Mouse (Mus musculus) CD4-positive, CD25-positive, alpha-beta regulatory T cell, adult 4 months (primary cell): ENCODE measurements around the gene Gm42742. TPM values are rescaled to one million over a fixed set of nuclear protein-coding genes. Genes with fewer than 3 reads are reported as not detected.

Experiments used
- ATAC-seq: one replicate; pipeline ENCODE4 v1.8.0; 2017
- polyA plus RNA-seq, 2 experiments: library from polyadenylated mRNA; unstranded; fragments of 100-300 nt; shearing (Covaris generic); gene quantifications; one replicate each; pipeline ENCODE4 v1.2.1; 2017

The Gm42742 gene
- polyA plus RNA-seq, 2 experiments from 2014 or later: 12.5 to 49.1 TPM

DNA sequence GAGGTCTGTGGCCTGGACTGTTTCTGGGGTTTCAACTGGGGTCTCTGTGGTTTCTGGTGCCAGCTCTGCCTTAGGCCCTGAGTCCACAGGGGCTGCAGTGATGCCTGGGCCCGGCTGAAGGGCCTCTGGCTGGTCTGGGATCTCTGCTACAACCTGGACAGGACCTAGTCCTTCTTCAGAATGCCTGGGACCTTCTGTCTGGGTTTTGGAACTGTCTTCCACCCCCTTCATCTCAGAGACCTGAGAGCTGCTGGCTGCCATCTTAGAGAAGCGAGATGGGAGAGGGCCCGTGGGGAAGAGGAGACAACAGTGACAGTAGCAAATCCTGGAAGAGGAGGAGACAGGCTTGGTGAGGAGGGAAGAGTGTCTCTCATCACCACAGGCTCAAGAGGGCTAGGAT is 866 bp downstream of the Gm42742 start:
- no peak for ATAC-seq

GRCm38 (mm10) chr7:127019306-127019960 is 1.5 kb downstream of the Gm42742 start:
- ATAC-seq: no peak

GRCm38 (mm10) chr7:127018416-127019305 is 2.2 kb downstream of the Gm42742 start:
- no peak for ATAC-seq

DNA sequence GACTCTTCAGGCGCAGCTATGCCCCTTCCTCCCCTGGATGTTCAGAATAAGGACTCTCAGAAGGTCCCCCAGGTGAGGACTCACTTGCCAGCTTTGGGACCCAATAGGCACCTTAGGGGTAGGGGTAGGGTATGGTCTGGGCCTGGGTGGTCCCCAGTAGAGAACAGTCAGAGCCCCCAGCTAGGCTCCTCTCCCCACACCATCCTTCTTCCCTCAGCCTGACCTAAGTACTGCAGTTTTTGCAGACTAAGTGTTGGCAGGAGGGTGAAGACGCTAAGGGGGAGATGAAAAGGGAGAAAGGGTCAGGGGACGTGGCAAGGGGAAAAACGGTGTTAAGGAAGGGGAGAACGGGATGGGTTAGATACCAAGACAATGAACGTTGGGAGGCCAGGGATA is 2.9 kb downstream of the Gm42742 start:
- ATAC-seq: no peak

DNA sequence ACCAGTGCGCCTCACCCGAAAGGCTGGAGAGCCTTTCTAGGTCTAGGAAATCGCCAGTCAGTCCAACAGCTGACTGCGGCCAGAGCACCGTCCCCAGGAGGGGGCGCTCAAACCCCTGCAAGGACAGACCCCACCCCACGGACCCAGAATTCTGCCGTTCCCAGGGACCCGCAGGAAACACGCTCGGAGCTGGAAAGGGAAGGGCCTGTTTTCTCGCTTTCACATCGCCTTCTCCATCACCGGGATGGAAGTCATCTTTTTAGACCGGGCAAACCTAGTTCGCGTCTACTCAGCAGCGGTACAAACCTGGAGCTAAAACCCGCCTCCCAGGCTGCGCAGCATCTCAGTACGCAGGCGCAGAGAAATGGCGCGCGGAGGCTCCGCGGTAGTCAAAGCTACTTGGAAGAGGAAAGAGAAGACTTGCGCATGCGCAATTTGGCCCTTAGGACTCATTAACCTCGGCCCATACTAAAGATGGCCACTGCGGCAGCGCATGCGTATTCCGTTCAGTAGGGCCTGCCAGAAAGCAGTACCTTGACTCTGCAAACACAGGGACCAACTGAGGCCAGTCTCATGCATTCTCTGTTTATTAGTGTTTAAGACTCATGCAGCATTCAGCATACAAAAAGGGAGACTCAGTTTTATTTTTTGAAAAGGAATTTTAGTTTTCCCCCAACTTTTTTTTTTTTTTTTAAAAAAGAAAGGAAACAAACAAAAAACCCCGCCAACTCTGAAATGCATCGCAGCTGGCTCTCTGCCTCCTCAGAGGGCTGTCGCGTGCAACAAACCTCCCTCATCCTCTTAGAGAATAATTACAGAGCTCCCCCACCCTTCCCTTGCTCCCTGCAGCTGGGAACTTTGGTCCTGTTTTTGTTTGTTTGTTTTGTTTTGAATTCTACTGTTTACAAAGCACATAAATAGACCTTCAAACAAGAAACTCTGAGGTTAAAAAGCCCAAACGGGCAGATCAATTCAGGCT is 3.6 kb downstream of the Gm42742 start, which contains the start of gene Pagr1a:
Gene Pagr1a, minus strand, starts transcription at position 382 of the 979 bp plus-strand sequence.
- peak; percentile 72 for ATAC-seq

- ATAC-seq: peak; percentile 62
These were observed 4.4 kb downstream of the Gm42742 start for GRCm38 (mm10) chr7:127016486-127016938.

GRCm38 (mm10) chr7:127016481-127016485 is 4.6 kb downstream of the Gm42742 start, which contains the start of gene Pagr1b:
TSS of gene Pagr1b (minus strand) at chr7:127016484.
- ATAC-seq: no peak

- no peak for ATAC-seq
These were observed 4.8 kb downstream of the Gm42742 start for GRCm38 (mm10) chr7:127016081-127016480.

DNA sequence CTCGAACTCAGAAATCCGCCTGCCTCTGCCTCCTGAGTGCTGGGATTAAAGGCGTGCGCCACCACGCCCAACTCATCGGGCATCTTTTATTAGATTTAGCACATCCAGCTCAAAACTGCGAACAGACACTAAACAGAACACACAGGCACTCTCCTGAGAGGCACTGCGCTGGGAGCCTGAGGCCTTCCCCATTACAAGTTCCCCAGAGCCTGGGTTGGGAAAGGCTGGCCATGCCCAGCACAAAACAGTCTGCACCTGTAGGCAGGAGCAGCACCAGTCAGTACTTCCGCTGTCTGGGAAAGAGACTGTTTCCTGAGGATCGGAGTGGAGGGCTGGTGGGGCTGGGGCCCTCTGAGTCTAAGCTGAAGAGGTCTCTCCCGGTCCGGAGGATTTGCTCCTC is 5.9 kb downstream of the Gm42742 start:
- ATAC-seq: no peak

DNA sequence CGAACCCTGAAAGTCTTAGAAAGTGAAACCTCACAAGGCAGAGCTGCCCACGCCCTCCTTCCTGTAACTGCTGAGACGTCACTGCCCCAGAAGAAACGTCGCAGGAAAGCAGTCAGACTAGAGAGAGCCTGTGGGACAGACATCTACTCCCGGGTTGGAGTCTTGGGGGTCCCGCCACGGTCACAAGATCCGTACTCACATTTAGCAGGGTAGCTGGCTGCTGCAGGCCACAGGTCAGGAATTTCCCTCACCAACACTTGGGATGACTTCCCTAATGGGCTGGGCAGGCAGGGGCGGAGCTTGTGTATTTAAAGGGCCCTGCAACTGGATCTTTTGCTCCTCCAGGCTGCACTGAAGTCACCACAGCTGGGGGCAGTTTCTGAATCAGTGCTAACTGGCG is 6.6 kb downstream of the Gm42742 start, which contains the start of gene Mvp:
Gene Mvp, minus strand, starts transcription at position 302 of the 400 bp plus-strand sequence.
- peak; percentile 67 for ATAC-seq

DNA sequence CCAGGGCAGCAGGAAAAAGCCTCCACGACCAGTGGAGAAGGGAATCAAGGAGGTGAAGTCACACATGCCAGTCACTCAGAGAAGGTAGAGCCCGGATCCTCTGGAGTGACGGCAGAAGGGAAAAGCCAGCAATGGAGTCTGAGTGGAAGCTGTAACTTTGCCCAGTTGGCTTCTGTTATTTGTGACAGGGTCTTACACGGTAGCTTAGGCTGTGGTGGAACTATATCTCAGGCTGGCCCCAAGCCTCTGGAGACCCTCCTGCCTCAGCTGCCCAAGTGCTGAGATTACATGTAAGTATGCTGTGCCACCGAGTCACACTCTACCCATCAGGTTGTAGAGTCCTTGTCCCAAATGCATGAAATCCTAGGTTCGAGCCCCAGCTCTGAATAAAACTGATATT is 7.5 kb downstream of the Gm42742 start:
- no peak for ATAC-seq

DNA sequence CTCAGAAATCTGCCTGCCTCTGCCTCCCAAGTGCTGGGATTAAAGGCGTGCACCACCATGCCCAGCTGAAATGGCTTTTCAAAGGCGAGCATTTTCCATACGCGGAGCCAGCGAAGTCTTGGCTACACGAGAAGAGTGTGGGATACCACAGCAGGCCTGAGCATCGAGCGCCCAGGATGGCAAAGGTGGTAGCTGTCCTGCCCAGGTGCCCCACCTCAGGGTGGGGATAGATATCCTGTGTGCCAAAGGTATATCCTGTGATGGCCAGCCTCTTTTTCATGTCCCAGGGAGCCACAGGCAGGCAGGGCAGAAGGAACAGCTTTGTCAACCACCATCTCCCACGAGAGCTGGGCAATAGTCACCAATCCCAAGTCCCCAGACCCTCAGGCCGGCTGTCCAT is 8.1 kb downstream of the Gm42742 start:
- no peak for ATAC-seq

- no peak for ATAC-seq
These were observed 8.5 kb downstream of the Gm42742 start for GRCm38 (mm10) chr7:127012374-127012773.

DNA sequence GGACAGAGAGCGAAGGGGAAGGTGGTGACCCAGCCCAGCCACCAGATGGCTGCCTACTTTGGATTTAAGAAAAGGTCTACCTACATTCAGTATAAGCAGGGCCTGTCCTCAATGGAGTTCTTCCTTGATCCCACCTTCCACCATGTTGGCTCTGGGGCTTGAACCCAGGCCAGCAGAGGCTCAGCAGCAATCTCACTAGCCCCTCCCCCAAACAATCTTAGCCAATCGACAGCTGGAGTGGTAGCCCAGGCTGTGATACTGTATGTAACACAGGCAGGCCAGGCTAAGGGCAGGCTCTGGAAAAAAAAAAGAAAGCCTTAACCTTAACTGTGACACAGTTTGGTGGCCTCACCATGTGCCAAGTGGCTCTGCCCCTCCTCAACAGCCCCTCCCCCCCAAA is 9.2 kb downstream of the Gm42742 start:
- no peak for ATAC-seq

GRCm38 (mm10) chr7:127011051-127011450 is 9.8 kb downstream of the Gm42742 start:
- ATAC-seq: no peak

DNA sequence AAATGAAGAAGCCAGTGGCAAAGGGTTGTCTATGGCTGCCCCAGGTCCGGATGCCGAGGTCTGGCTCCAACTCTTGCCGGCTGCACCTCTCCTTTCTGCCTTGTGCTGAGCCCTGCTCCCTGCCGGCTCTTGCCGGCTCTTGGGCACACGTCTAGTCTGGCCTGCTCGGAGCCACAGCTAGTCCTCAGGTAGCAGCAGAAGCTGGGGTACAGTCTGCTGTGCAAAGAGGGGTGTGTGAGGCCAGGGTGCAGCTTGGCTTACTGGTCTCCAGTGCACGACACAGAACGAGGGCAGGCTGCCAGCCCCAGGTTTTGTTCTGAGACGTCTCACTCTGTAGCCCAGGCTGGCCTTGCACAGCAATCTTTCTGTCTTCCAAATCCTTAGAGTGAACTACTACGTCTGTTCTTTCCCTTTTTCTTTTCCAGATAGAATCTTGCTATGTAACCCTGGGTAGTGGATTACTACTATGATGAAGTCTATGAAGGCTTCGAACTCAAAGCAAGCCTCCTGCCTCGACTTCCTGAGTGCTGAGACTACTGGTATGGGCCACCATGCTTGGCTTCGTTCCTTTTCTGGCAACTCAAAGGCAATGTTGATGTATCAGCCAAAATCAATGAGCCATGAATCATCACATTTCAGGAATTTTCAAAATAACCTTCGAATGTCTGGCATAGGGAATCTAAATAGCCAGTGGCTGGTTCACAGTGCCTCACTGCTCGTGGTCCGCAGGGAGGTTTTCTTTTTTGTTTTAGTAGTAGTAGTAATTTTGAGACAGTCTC is 11.4 kb downstream of the Gm42742 start:
- no peak for ATAC-seq

GRCm38 (mm10) chr7:127008239-127009019 is 12.5 kb downstream of the Gm42742 start:
- ATAC-seq: no peak

DNA sequence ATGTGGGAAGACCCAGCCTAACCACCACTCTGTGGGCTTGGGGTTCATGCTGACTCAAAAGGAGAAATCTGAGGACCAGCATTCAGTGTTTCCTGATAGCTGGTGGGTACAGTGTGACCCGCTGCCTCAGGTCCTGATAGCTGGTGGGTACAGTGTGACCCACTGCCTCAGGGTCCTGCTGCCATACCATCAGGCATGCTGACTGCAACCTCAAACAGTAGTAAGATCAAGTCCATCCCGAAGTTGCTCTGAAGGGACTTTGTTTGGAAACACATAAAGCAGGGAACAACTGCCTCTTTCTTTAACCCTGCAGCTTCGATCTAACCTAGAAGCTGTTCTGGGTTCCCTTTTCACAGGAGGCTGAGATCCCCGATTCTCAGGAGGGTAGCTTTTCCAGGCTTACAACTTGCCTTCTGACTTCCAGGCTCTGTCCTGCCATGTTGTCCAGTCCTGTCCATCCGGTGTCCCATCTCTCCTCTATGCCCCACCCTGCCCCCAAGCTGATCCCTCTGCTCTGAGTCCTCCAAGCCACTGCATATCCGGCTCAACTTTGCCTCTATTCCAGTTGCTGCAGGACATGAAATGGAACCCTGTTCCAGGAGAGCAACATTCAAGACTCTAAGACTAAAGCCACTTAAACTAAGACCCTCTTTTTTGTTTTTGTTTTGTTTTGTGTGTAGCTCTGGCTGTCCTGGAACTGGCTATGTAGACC is 13.4 kb downstream of the Gm42742 start:
- ATAC-seq: no peak

GRCm38 (mm10) chr7:127004122-127004875 is 16.6 kb downstream of the Gm42742 start:
- no peak for ATAC-seq

GRCm38 (mm10) chr7:127003620-127004019 is 17.3 kb downstream of the Gm42742 start:
- ATAC-seq: no peak
